Mouse (Mus musculus) hindbrain, postnatal 0 days (tissue): Measurements from ENCODE around the gene Draxin. TPM values are rescaled to one million over a fixed set of nuclear protein-coding genes. Genes with fewer than 3 reads are reported as not detected.
A peak's percentile ranks its signal among the peaks of the same experiment; 100 is the strongest.
"Not testable (repeated sequence)": the region's sequence is repeated elsewhere in the genome, so short reads cannot be mapped to it uniquely, and the experiment has no call there.

Experiments used
- ATAC-seq: fragments of 200-750 bp; cut with Nextera tagmentation; 2 replicates; pipeline ENCODE4 v1.8.0; 2017; ENCODE audit warnings: mild to moderate bottlenecking, moderate TSS enrichment, moderate library complexity
- DNase-seq: peaks from one replicate; pipeline ENCODE4 v3.0.0-alpha.2; 2015; ENCODE audit warnings: low spot score
- H3K27ac ChIP-seq: fragments of 300-500 bp; sonication (generic); 2 replicates; pipeline ENCODE4 v1.5.1; 2014; ENCODE audit warnings: mild to moderate bottlenecking
- H3K27me3 ChIP-seq: fragments of 300-500 bp; sonication (generic); 2 replicates; pipeline ENCODE4 v1.6.1; 2014; ENCODE audit warnings: low read length, mixed read lengths; ENCODE audit not compliant: insufficient read depth
- H3K36me3 ChIP-seq: fragments of 300-500 bp; sonication (generic); 2 replicates; pipeline ENCODE4 v1.6.1; 2014; ENCODE audit warnings: low read length, mixed read lengths; ENCODE audit not compliant: insufficient read depth
- H3K4me1 ChIP-seq: fragments of 300-500 bp; sonication (generic); 2 replicates; pipeline ENCODE4 v1.6.1; 2014; ENCODE audit warnings: antibody characterized with exemption, low read length, mixed read lengths; ENCODE audit not compliant: insufficient read depth
- H3K4me2 ChIP-seq: fragments of 300-500 bp; sonication (generic); 2 replicates; pipeline ENCODE4 v1.6.1; 2014; ENCODE audit warnings: low read depth, mild to moderate bottlenecking, low read length, moderate library complexity, mixed read lengths
- H3K4me3 ChIP-seq: fragments of 300-500 bp; sonication (generic); 2 replicates; pipeline ENCODE4 v1.5.1; 2014; ENCODE audit warnings: low read length
- H3K9ac ChIP-seq: fragments of 300-500 bp; sonication (generic); replicated peaks from 2 replicates; pipeline ENCODE4 v1.6.1; 2014; ENCODE audit warnings: mild to moderate bottlenecking, low read length, moderate library complexity, mixed read lengths
- H3K9me3 ChIP-seq: fragments of 300-500 bp; sonication (generic); 2 replicates; pipeline ENCODE4 v1.6.1; 2016; ENCODE audit warnings: low read length, mixed read lengths
- CTCF ChIP-seq: IDR thresholded peaks from 2 replicates; pipeline ENCODE4 v1.5.1; 2016; ENCODE audit warnings: antibody characterized with exemption, control low read depth, low read depth
- WGBS: fragments of 180-500 bp; shearing (Covaris S2); extraction: QIAGEN DNeasy Blood & Tissue Kit; methylation state at CpG from one replicate; pipeline ENCODE4 v1.1.7; 2014; 5-methylcytosine and 5-hydroxymethylcytosine counted together
- polyA plus RNA-seq: library from polyadenylated mRNA; unstranded; fragments of >200 nt; fragmentation: Nextera tagmentation; extraction: Ambion mirVana; gene quantifications from 2 replicates; pipeline ENCODE4 v1.2.1, GENCODE M21; 2015
- total RNA-seq: library from RNA; depleted of rRNA; stranded (reverse); fragments of >200 nt; gene quantifications from 2 replicates; pipeline ENCODE4 v1.2.3, GENCODE M21; 2014

The Draxin gene
- total and polyA plus RNA-seq, 2 experiments from 2014 or later: 7.2 to 44.9 TPM

GRCm38 (mm10) chr4:148128672-148129071 lies 1.8 kb downstream of the Draxin start:
- Histone ChIP-seq H3K27ac (peak overlapping the region; percentile 94), H3K9ac (peak overlapping the region; percentile 19; the same call in 1 of the 2 replicates), H3K4me1 (peaks cover 21% of the 10 kb centered on the region; the same call in 1 of the 2 replicates), H3K4me3 (peak overlapping the region; percentile 78), H3K9me3 (no peaks in the 10 kb centered on the region), H3K4me2 (peak overlapping the region; percentile 93), H3K27me3 (no peaks in the 10 kb centered on the region), H3K36me3 (no peaks in the 10 kb centered on the region)
- 26% methylated on average over 2 of the region's 2 CpGs for WGBS
- TF ChIP-seq CTCF: no peak
- no peak for DNase-seq
- ATAC-seq: no peak

GRCm38 (mm10) chr4:148128241-148128640 lies 2.3 kb downstream of the Draxin start:
- DNase-seq: no peak
- ATAC-seq: no peak
- no peak overlapping the region for H3K9ac ChIP-seq

DNA sequence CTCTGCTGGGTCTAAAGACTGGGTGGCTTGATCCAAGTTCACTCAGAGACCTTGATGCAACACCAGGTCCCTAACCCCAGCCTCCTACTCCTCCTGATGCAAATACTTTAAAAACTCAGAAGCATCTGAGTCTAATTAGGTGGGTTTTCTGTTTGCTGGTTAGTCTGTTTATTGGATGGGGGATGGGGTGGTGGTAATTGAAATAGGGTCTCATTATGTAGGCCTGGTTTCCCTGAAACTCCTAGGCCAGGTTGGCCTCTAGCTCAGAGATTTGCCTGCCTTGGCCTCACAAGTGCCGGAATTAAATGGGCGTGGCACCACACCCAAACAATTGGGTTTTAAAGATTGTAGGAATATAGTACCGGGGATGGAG lies 7.8 kb downstream of the Draxin start:
- 60% methylated on average over 3 of the region's 3 CpGs for WGBS
- no peak overlapping the region for H3K9ac ChIP-seq
- peaks cover 12% of the 10 kb centered on the region; the same call in 1 of the 2 replicates for H3K4me1 ChIP-seq
- no peak for TF ChIP-seq CTCF
- no peak overlapping the region for H3K4me3 ChIP-seq
- H3K36me3 ChIP-seq: no peaks in the 10 kb centered on the region
- no peak overlapping the region for H3K4me2 ChIP-seq
- H3K9me3 ChIP-seq: no peaks in the 10 kb centered on the region
- no peak for DNase-seq
- H3K27me3 ChIP-seq: no peaks in the 10 kb centered on the region
- no peak for ATAC-seq
- H3K27ac ChIP-seq: peak overlapping the region; percentile 78

More at GRCm38 (mm10) chr4:148128241-148128640, 2.3 kb downstream of the Draxin start:
- Histone ChIP-seq H3K27me3 (no peaks in the 10 kb centered on the region), H3K27ac (peak overlapping the region; percentile 94), H3K9me3 (no peaks in the 10 kb centered on the region), H3K4me2 (peak overlapping the region; percentile 93), H3K4me3 (peak overlapping the region; percentile 78), H3K4me1 (peaks cover 21% of the 10 kb centered on the region; the same call in 1 of the 2 replicates), H3K36me3 (no peaks in the 10 kb centered on the region)
- TF ChIP-seq CTCF: no peak
- WGBS: 56% methylated on average over 1 of the region's 1 CpGs

DNA sequence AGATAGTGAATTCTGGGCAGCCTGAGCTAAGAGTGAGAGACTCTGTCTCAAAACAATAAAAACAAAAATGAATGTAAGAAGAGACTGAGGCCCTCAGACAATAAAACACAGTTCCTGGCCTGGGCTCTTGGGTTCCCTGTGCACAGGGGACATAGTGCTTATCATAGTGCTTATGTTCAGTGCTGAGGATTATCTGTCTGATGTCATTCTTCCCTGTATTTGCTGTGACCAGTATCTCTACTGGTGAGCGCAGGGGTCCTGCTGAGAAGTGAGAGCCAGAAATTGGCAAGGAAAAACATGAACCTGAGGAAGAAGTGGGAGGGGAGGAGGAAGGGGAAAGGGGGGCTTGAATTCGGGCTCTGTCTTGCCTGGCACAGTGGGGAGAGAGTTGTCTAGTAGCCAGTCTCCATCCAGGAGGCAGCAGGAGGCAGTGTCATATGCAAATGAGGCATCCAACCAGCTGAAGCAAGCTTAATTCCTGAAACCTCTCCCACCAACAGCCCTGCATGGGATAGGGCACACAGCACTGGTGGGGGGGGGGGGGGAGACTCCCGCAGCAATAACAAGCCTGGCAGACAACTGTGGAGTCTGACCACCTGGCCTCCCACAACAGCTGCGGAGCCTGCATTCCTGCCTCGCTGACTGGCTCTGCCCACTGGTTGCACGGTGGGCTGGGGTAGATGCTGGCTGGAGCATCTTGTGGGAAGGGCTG lies 8.4 kb downstream of the Draxin start:
- H3K36me3 ChIP-seq: no peaks in the 10 kb centered on the region
- H3K27ac ChIP-seq: peak overlapping the region; percentile 78
- no peaks in the 10 kb centered on the region for H3K9me3 ChIP-seq
- H3K9ac ChIP-seq: peak overlapping the region; percentile 0; the same call in 1 of the 2 replicates
- peaks cover 12% of the 10 kb centered on the region; the same call in 1 of the 2 replicates for H3K4me1 ChIP-seq
- no peak overlapping the region for H3K4me2 ChIP-seq
- ATAC-seq: peak; percentile 85
- WGBS: 10% methylated on average over 6 of the region's 6 CpGs
- H3K27me3 ChIP-seq: no peaks in the 10 kb centered on the region
- DNase-seq: peak; percentile 84
- no peak overlapping the region for H3K4me3 ChIP-seq
- no peak for TF ChIP-seq CTCF

GRCm38 (mm10) chr4:148121362-148121761 lies 9.1 kb downstream of the Draxin start:
- H3K27ac ChIP-seq: peak overlapping the region; percentile 78
- no peaks in the 10 kb centered on the region for H3K27me3 ChIP-seq
- H3K9me3 ChIP-seq: no peaks in the 10 kb centered on the region
- ATAC-seq (peak; percentile 81), DNase-seq (peak; percentile 93)
- H3K4me3 ChIP-seq: no peak overlapping the region
- peak overlapping the region; percentile 0; the same call in 1 of the 2 replicates for H3K9ac ChIP-seq
- TF ChIP-seq CTCF: no peak
- 33% methylated on average over 4 of the region's 4 CpGs for WGBS
- no peak overlapping the region for H3K4me2 ChIP-seq
- no peaks in the 10 kb centered on the region for H3K36me3 ChIP-seq
- H3K4me1 ChIP-seq: peaks cover 12% of the 10 kb centered on the region; the same call in 1 of the 2 replicates

DNA sequence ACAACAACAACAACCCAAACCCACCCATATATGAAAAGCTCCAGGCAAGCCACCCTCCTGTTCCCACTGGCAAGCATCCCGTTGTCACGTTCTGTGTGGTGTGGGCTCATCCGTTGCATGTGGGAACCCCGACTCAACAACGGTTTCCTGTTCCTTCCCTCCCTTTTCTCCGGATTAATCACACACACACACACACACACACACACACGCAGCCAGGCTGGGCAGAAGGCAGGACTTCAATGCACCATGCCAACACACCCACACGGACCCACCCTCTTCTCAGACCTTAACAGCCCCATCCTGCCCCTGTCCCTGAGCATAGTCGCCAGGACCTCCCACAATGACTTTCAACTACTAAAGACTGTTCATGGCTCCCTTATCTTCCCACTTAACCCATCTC lies 9.9 kb downstream of the Draxin start:
- no peak overlapping the region for H3K4me2 ChIP-seq
- DNase-seq (no peak), ATAC-seq (no peak)
- H3K9me3 ChIP-seq: no peaks in the 10 kb centered on the region
- H3K4me1 ChIP-seq: peaks cover 7% of the 10 kb centered on the region; the same call in 1 of the 2 replicates
- H3K27ac ChIP-seq: peak overlapping the region; percentile 78
- 38% methylated on average over 9 of the region's 9 CpGs for WGBS
- no peaks in the 10 kb centered on the region for H3K36me3 ChIP-seq
- no peak for TF ChIP-seq CTCF
- no peak overlapping the region for H3K9ac ChIP-seq
- no peaks in the 10 kb centered on the region for H3K27me3 ChIP-seq
- H3K4me3 ChIP-seq: no peak overlapping the region

DNA sequence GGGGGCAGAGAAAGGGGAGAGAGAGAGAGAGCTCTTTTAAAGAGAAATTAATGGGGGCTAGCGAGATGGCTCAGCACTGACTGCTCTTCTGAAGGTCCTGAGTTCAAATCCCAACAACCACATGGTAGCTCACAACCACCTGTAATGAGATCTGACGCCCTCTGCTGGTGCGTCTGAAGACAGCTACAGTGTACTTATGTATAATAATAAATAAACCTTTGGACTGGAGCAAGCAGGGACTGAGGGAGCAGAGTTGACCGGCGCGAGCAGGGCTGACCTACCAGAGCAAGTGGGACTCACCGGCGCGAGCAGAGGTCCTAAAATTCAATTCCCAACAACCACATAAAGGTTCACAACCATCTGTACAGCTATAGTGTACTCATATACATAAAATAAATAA lies 10.9 kb downstream of the Draxin start:
- H3K36me3 ChIP-seq, H3K9ac ChIP-seq, H3K4me3 ChIP-seq, H3K9me3 ChIP-seq, ATAC-seq, H3K27me3 ChIP-seq, H3K4me1 ChIP-seq, DNase-seq, H3K27ac ChIP-seq, H3K4me2 ChIP-seq: not testable (repeated sequence)
- WGBS: 88% methylated on average over 9 of the region's 9 CpGs
- TF ChIP-seq CTCF: peak; percentile 35
